Mouse (Mus musculus): ENCODE measurements around the gene Gm6351. TPM values are rescaled to one million over a fixed set of nuclear protein-coding genes. Genes with fewer than 3 reads are reported as not detected.

The Gm6351 gene
- 1.3 TPM for polyA plus RNA-seq (2014; fragmentation: Illumina TruSeq; extraction: RNeasy Lipid Tissue Mini Kit (QIAGEN cat#74804); ENCODE audit: low read depth, low replicate concordance)

GRCm38 (mm10) chr5:94076085-94076484 lies at the start of gene Gm6351:
Gene Gm6351 (plus strand): TSS chr5:94076385.

GRCm38 (mm10) chr5:94070445-94070844 lies 5.7 kb upstream of the Gm6351 start, which contains the start of gene BC061212:
Gene BC061212 (minus strand): TSS chr5:94070545.

Other genes with a start within 250 kb of the Gm6351 start
- gene Gm7792, start 232.6 kb upstream of the Gm6351 start, polyA plus RNA-seq (2014; fragmentation: Illumina TruSeq; extraction: RNeasy Lipid Tissue Mini Kit (QIAGEN cat#74804); ENCODE audit: low read depth, low replicate concordance) = not detected
- gene Gm16429, start 147.3 kb upstream of the Gm6351 start, polyA plus RNA-seq (2014; fragmentation: Illumina TruSeq; extraction: RNeasy Lipid Tissue Mini Kit (QIAGEN cat#74804); ENCODE audit: low read depth, low replicate concordance) = not detected
- not detected for gene BC061212, start 5.8 kb upstream of the Gm6351 start, polyA plus RNA-seq (2014; fragmentation: Illumina TruSeq; extraction: RNeasy Lipid Tissue Mini Kit (QIAGEN cat#74804); ENCODE audit: low read depth, low replicate concordance)
- gene Gm3106, start 141.6 kb downstream of the Gm6351 start, polyA plus RNA-seq (2014; fragmentation: Illumina TruSeq; extraction: RNeasy Lipid Tissue Mini Kit (QIAGEN cat#74804); ENCODE audit: low read depth, low replicate concordance) = not detected
- gene A430089I19Rik, start 230.4 kb downstream of the Gm6351 start, polyA plus RNA-seq (2014; fragmentation: Illumina TruSeq; extraction: RNeasy Lipid Tissue Mini Kit (QIAGEN cat#74804); ENCODE audit: low read depth, low replicate concordance) = not detected
- gene Gm6502, start 238.1 kb downstream of the Gm6351 start, polyA plus RNA-seq (2014; fragmentation: Illumina TruSeq; extraction: RNeasy Lipid Tissue Mini Kit (QIAGEN cat#74804); ENCODE audit: low read depth, low replicate concordance) = 0.42 TPM